Mouse (Mus musculus) neural tube, embryonic 10.5 days (tissue): ENCODE measurements around the gene Stab1.

Source experiments
- DNase-seq: peaks from one replicate; pipeline ENCODE4 v3.0.0-alpha.2; 2017; ENCODE audit warnings: low spot score; ENCODE audit errors: extremely low spot score

Gene Stab1

DNA sequence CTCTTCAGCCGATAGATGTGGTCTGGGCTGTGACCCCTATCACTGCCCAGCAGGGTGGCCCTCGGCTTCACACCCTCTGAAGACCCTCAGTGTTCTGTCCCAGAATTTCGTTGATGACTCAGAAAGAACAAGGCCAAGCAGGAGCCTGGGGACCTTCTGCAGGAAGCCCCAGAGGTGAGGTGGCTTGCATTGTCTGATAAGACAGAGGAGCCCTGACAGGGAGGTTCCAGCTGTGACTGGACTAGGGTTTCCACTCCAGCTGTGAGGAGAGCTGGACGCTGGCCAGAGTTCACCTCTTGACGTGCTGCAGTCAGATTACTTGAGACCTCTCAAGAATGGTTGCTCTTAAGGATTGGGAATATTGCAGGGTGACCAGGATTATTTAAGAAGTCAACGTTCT is 36.4 kb downstream of the Stab1 start:
- DNase-seq, result peak; percentile 45

DNA sequence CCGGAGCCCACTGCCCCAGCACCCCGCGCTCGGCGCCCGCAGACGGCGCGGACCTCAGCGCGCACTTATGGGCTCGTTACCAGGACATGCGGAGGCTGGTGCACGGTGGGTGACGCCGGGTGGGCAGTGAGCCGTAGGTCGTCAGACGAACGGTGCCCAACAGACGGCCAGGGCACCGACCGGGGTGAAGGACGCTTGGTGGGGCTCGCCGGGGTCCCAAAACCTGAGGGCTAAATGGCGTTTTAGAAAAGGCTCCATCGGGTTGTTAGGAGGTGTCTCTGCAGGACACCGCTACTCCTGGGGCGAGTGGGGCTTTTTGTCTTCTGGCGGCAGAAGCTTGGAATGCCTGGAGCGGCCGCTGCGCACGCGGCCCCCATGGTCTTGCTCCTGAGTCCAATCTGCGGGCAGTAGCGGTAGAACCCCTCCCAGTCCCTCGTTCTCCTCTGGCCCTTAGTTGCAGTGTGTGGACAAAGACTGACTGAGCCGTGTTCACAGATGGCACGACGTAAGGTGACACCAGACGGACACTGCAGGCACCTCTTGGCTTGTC is 37.1 kb downstream of the Stab1 start:
- DNase-seq, result peak; percentile 63

DNA sequence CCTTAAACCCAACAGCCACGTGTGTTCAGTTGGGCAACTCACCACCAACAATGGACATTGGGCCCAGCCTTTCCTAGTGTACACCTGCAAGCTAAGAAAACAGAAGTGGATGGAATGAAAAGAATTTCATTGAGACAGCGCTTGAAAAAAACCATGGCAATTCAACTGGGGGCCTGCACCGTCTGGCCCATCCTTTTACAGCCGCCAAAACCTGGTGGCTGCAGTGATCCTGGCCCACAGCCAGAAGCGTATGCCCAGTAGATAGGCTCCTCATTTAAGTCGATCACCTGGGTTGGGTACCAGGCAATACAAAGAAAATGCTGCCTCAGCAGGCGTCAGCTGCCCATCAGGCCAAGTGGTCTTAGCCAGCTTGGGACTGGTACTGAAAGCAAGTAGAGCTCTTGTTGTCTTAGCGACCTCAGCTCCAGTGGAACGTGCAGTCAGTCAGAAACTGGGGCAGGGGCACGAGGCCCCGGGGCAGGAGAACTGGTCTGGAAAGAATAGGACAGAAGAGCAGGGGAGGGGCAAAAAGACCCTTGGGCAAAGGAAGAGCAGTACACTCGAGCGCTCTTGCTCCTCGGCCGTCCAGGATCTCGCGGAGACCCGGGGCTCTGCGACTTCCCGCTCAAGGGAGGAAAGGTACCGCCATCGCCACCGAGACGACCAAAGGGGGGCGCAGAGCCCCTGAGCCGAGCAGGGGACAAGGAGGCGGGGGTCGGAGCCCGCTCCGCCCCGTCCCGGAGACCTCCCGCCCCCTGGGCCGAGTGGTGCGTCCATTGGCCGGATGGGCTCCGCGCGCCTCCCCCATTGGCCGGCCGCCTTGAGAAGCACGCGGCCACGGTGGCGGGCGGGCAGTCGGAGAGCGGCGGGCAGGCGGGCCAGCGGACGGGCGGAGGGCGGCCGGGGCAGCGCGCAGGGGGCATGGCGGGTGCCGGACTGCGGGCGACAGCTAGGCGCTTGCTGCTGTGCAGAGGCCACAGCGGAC is 37.9 kb downstream of the Stab1 start, which contains the start of gene Nt5dc2:
Gene Nt5dc2 (plus strand): TSS at position 818 of the 985 bp plus-strand sequence.
- DNase-seq, result peak; percentile 91

DNA sequence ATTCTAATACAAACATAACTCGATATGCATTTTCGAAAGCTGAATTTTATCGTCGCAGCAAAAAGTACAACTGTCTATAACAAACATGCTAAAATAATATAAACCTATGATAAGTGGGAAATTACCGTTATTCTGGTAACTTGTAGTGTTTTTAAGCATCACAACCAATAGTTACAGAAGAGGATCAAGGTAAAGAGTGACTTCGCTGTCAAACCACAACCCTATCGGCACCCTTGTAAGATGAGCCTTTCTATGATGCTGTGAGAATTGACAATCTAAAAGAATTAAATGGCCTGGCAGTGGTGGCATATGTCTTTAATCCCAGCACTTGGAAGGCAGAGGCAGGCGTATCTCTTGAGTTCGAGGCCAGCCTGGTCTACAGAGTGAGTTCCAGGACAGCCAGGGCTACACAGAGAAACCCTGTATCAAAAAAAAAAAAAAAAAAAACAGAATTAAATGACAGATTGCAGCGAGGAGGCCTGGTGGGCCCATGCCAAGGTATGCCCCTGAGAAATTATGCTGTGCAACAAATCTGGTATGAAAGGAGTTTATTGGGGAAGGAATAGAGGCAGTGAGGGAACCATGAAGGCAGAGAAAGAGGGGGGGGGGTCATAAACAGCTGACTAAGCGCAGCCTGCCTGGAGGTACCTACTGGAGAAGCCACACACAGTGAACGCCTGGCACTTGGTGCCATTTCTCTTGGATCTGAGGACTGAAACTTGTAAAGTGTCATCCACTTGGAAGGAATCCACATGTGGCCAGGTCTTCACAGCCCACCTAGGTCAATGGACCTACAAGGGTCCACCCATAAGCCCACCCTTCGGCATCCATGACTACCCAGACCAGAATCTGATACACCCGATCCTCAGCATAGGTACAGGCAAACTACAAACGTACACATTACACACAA is 38.9 kb downstream of the Stab1 start:
- peak; percentile 36 for DNase-seq

DNA sequence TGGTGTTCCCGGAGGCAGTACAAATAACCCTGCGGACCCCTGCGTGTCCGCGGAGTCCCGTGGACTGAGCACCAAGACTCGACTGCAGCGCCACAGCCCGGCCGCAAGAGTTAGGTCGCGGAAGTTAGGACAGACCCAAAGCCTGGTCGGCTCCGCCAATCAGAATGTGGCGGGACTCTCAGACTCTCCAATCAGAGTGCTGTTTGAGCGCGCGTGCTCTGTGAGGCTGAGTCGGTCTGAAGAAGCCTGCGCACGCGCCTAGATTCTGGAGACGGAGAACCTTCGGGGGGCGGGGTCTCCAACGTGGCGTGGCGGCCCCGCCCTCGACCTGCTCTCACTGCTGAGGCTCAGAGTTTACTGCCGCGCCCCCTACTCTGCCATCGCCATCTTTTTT is 39.6 kb downstream of the Stab1 start, which contains the start of gene Smim4:
Gene Smim4 (minus strand): TSS at position 131 of the 394 bp plus-strand sequence.
- DNase-seq, result peak; percentile 96

DNA sequence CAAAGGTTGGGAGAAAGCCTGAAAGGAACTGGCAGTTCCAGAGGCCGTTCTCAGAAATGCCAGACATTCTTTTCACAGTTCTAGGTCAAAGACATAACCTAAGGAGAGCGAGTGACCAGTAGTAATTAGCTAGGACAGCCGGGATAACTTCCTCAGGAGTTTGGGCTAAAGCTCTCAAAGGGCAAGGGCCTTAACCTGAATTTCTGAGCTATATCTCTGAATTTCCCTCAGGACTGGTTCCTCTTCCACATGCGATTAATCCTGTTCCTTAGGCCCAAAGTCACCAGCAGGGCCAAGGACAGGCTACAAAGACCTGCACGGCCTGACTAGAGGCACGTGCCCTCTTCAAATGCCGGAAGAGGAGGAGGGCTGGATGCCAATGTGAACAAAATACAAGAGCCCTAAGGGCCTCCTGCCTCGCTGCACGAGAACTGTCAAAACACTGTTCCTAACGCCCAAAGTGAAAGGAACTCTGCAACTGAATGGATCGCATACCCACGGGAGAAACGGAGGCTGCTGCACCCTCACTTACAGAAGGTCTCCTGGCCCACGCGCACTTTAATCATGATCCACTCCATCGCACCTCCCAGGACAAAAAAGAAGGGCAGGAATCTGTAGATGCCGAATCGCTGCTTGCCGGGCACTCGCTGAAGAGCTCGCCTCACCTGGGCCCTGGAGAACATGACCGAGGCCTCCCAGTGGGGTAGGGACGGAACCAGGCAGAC is 40.2 kb downstream of the Stab1 start:
- no peak for DNase-seq

DNA sequence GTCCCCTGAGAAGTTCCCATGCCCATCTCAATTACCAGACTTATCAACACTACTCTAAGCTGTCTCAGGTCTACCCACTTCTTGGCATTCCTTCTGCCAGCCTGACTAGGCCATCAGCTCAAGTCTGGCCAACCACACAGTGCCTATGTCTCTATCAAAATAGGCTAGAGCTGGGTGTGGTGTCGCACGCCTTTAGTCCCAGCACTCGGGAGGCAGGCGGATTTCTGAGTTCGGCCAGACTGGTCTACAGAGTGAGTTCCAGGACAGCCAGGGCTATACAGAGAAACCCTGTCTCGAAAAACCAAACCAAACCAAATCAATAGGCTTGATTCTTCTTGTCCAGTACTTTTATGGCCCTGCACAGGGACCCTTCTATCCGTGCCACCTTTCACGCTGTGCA is 41.6 kb downstream of the Stab1 start:
- DNase-seq, result no peak

DNA sequence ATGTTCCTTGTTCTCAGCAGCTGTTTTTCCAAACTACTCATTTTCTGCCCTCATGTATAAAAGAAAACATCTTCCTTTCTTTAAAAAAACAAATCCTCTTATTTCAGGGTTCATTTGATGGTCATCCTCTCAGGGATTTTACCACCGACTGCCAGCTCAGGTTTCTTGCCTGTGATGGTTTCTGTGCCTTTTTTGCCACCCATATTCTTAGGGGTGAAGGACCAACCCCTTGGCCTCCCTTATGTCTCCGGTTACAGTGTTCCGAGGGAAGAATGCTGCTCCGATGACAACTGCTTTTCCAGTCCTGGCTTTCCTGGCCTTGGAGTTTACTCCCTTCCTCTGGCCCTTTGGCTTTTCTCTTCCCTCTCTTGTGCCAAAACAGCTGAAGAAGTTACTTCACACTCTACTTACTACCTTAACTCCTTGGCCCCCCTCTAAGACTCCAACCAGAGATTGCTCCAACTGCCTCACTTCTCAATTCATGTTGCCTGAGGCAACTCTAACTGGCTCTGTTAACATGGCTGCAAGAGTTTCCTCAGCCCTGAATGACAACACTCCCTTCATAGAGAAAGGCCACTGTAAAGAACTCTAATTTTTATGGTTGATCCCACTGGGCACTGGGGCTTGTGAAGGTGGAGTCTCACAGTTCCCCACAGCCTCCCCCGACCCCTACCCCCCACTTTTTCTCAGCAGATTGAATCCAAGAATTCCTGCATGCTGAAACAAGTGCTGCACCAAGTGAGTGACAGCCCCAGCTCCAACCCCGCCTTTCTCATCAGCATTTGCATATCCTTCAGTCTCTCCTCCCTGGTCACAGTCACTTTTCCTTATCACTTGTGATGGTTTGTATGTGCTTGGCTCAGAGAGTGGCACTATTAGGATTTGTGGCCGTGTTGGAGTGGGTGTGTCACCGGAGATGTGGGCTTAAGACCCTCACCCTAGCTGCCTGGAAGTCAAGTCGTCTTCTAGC is 43.0 kb downstream of the Stab1 start:
- DNase-seq, result no peak

DNA sequence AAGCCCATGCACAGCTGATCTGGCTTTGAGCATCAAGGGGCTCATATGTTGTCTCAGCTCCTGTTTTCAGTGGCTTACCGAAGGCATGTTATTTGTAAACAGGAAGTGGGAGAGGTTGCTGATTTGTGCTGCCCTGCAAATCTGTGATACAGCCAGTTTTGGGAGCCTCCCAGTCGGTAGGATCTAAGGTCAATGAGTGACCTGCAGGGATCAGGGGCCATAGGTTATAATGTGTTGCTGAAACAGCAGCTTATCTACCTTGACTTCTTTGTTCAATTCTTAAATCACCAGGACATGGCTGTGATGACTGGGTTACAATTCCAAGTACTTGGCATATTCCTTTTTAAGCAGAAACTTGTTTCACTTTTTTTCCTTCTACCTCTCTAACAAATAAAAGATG is 52.9 kb downstream of the Stab1 start:
- DNase-seq, result no peak

DNA sequence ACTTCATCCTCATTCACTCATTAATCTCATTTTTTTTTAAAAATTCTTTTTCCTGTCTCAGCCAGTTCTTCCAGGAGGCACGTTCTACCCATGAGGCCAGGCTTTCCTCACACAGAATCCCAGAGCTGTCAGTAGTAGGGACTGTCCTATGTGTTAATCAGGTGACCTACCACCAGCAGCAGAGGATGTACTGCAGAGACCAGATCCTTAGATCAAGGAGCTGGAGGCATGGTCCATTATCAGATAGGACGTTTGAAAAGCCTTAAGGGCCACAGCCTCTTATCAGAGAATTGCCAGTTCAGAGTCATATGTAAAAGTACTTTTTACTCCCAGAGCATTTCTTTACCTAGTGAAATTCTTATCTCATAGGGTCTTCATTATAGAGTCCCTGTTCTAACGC is 54.4 kb downstream of the Stab1 start:
- DNase-seq, result no peak

DNA sequence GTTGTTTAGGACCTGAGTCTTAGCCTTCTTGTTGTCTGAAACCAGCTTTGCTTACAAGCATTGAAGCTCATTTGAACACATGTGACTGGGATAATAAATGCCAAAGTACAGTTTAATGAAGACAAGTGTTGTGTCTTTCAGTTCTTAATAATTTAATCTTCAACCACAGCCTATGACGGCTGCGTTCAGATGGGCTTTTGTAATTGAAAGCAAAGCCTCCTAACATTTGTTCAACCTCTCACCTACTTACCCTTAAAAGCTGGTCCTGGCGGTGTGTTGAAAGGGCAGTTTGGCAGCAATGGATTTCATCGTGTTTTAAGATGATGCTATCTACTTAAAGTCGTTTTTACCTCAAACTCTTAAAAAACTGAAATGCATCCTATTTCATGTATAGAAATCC is 56.3 kb downstream of the Stab1 start:
- no peak for DNase-seq

DNA sequence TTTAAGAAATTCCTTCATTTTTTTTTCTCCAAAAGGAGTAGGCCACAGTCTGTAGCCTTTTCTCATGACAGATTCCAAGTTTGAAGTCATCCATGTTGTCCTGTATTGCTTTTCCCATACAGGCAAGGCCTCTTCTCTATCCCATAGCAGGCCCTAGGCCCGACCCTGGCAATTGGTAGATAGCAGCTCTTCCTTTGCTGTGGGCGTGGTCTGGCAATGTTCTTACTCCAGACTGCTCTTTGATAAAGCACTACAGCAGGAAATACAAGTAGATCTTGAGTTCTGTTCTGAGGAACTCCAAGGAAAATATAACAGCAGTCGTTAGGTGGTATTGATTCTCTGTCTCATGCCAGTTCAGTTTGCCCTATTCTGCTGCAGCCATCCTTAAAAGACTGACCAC is 57.8 kb downstream of the Stab1 start:
- no peak for DNase-seq

DNA sequence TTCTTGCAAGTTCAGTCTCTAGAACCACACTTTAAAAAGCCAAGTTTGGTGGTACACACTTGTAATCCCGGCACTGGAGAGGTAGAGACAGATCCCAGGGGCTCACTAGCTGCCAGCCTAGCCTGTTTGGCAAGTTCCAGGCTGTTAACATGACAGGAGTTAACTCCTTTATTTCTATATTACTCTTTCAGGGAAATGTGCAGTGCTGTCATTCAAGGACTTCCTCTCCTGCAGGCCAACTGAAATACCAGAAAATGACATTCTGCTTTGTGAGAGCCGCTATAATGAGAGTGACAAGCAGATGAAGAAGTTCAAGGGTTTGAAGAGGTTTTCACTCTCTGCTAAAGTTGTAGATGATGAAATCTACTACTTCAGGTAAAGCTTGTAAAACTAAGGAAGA is 63.3 kb downstream of the Stab1 start:
- no peak for DNase-seq

DNA sequence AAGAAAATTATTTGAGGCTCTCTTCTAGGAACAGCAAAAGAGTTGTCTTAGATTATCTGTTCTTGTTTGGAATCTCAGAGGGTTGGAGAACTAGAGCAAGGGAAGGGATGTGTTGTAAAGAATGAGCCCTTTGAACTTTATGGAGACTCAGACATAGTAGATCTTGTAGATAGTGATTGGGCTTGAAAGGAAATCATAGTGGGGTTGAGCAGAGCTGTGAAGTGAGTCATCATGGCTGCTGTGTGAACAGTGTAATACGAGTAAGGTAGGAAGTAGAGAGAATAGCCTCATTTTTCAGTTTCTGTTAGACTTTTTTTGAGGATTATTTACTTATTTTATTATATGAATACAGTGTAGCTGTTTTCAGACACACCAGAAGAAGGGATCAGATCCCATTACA is 78.5 kb downstream of the Stab1 start:
- DNase-seq, result no peak
